Mouse (Mus musculus): ENCODE measurements around the gene Prepl. TPM values are rescaled to one million over a fixed set of nuclear protein-coding genes. Genes with fewer than 3 reads are reported as not detected.
A peak's percentile ranks its signal among the peaks of the same experiment; 100 is the strongest.

Prepl gene
- 100 to 1,000 TPM; 388 to 432 (median 406) TPM for total RNA-seq (2022)

GRCm38 (mm10) chr17:85090120-85091099, at the start of gene Prepl, which contains the start of gene Camkmt:
Gene Prepl (minus strand): TSS chr17:85090241.
Gene Camkmt (plus strand): TSS chr17:85090552.
- DNase-seq (ENCODE audit: low spot score in 2 of 2) = peak; percentile 93 to 94

- no peak for DNase-seq (ENCODE audit: low spot score in 2 of 2)
These were observed 48.4 kb upstream of the Prepl start for GRCm38 (mm10) chr17:85138393-85138792.

GRCm38 (mm10) chr17:85116643-85117042, 26.6 kb upstream of the Prepl start:
- peak in 1 of 2 experiments; percentile 58 for DNase-seq (ENCODE audit: low spot score in 2 of 2)

GRCm38 (mm10) chr17:85113441-85113840, 23.4 kb upstream of the Prepl start:
- no peak for DNase-seq (ENCODE audit: low spot score in 2 of 2)

- no peak for DNase-seq (ENCODE audit: low spot score in 2 of 2)
These were observed 20.6 kb upstream of the Prepl start for GRCm38 (mm10) chr17:85110640-85111039.

- no peak for DNase-seq (ENCODE audit: low spot score in 2 of 2)
These were observed 13.3 kb upstream of the Prepl start for GRCm38 (mm10) chr17:85103310-85103709.

GRCm38 (mm10) chr17:85101751-85102150, 11.7 kb upstream of the Prepl start:
- DNase-seq (ENCODE audit: low spot score in 2 of 2) = no peak

GRCm38 (mm10) chr17:85100232-85100631, 10.2 kb upstream of the Prepl start:
- DNase-seq (ENCODE audit: low spot score in 2 of 2) = no peak

GRCm38 (mm10) chr17:85098677-85099323, 8.8 kb upstream of the Prepl start:
- no peak for DNase-seq (ENCODE audit: low spot score in 2 of 2)

- DNase-seq (ENCODE audit: low spot score in 2 of 2) = no peak
These were observed 6.4 kb upstream of the Prepl start for GRCm38 (mm10) chr17:85096396-85096795.

- no peak for DNase-seq (ENCODE audit: low spot score in 2 of 2)
These were observed 1.7 kb upstream of the Prepl start for GRCm38 (mm10) chr17:85091762-85092161.

- no peak for DNase-seq (ENCODE audit: low spot score in 2 of 2)
These were observed 420 bp downstream of the Prepl start for GRCm38 (mm10) chr17:85089621-85090020.

- DNase-seq (ENCODE audit: low spot score in 2 of 2) = no peak
These were observed 1.0 kb downstream of the Prepl start for GRCm38 (mm10) chr17:85089011-85089410.

- no peak for DNase-seq (ENCODE audit: low spot score in 2 of 2)
These were observed 1.6 kb downstream of the Prepl start for GRCm38 (mm10) chr17:85088401-85088800.

- no peak for DNase-seq (ENCODE audit: low spot score in 2 of 2)
These were observed 2.5 kb downstream of the Prepl start for GRCm38 (mm10) chr17:85087591-85087990.

GRCm38 (mm10) chr17:85086501-85086900, 3.5 kb downstream of the Prepl start:
- no peak for DNase-seq (ENCODE audit: low spot score in 2 of 2)

- DNase-seq (ENCODE audit: low spot score in 2 of 2) = no peak
These were observed 4.7 kb downstream of the Prepl start for GRCm38 (mm10) chr17:85085335-85085734.

GRCm38 (mm10) chr17:85080781-85081180, 9.3 kb downstream of the Prepl start:
- no peak for DNase-seq (ENCODE audit: low spot score in 2 of 2)

GRCm38 (mm10) chr17:85079276-85079675, 10.8 kb downstream of the Prepl start:
- DNase-seq (ENCODE audit: low spot score in 2 of 2) = no peak

GRCm38 (mm10) chr17:85074083-85074482, 16.0 kb downstream of the Prepl start:
- no peak for DNase-seq (ENCODE audit: low spot score in 2 of 2)

GRCm38 (mm10) chr17:85073214-85073613, 16.8 kb downstream of the Prepl start:
- no peak for DNase-seq (ENCODE audit: low spot score in 2 of 2)

- no peak for DNase-seq (ENCODE audit: low spot score in 2 of 2)
These were observed 17.7 kb downstream of the Prepl start for GRCm38 (mm10) chr17:85072383-85072782.

Data from left cerebral cortex, adult 8-10 months (tissue).